Mouse (Mus musculus) spleen, postnatal 10 days (tissue): ENCODE results near the gene Bicral.
"Not testable (repeated sequence)": the region's sequence is repeated elsewhere in the genome, so short reads cannot be mapped to it uniquely, and the experiment has no call there.

Source experiments
- DNase-seq, 2 experiments: peaks; one replicate each; pipeline ENCODE4 v3.0.0; 2021 to 2022; ENCODE audit warnings: low spot score in 2 of 2

The Bicral gene

GRCm38 (mm10) chr17:46799680-46800079 is 58.6 kb downstream of the Bicral start:
- no peak for DNase-seq

- DNase-seq = no peak
Measured at GRCm38 (mm10) chr17:46797386-46797785, 60.9 kb downstream of the Bicral start.

- no peak for DNase-seq
Measured at GRCm38 (mm10) chr17:46796743-46797142, 61.5 kb downstream of the Bicral start.

GRCm38 (mm10) chr17:46792963-46793362 is 65.3 kb downstream of the Bicral start:
- no peak for DNase-seq

- not testable (repeated sequence) for DNase-seq
Measured at GRCm38 (mm10) chr17:46787974-46788373, 70.3 kb downstream of the Bicral start.

GRCm38 (mm10) chr17:46786952-46787351 is 71.3 kb downstream of the Bicral start:
- no peak for DNase-seq

- no peak for DNase-seq
Measured at GRCm38 (mm10) chr17:46783222-46783565, 75.1 kb downstream of the Bicral start.

- peak; percentile 94 to 95 for DNase-seq
Measured at GRCm38 (mm10) chr17:46782341-46783221, 75.7 kb downstream of the Bicral start, which contains the start of gene Rpl7l1. Rpl7l1 (minus strand) TSS chr17:46782672.

GRCm38 (mm10) chr17:46781876-46782275 is 76.4 kb downstream of the Bicral start:
- DNase-seq = no peak

- no peak for DNase-seq
Measured at GRCm38 (mm10) chr17:46776087-46776486, 82.2 kb downstream of the Bicral start.

GRCm38 (mm10) chr17:46775070-46775469 is 83.2 kb downstream of the Bicral start:
- DNase-seq = no peak

GRCm38 (mm10) chr17:46774131-46774472 is 84.2 kb downstream of the Bicral start:
- DNase-seq = no peak

GRCm38 (mm10) chr17:46773278-46774130 is 84.8 kb downstream of the Bicral start:
- no peak for DNase-seq

GRCm38 (mm10) chr17:46772404-46773277 is 85.6 kb downstream of the Bicral start, which contains the start of gene 2310039H08Rik:
2310039H08Rik (plus strand) TSS chr17:46772635.
- peak; percentile 73 to 81 for DNase-seq

GRCm38 (mm10) chr17:46772038-46772403 is 86.3 kb downstream of the Bicral start:
- DNase-seq = no peak

GRCm38 (mm10) chr17:46771616-46772015 is 86.7 kb downstream of the Bicral start:
- DNase-seq = no peak

GRCm38 (mm10) chr17:46771025-46771424 is 87.3 kb downstream of the Bicral start:
- DNase-seq = no peak

GRCm38 (mm10) chr17:46770546-46770945 is 87.7 kb downstream of the Bicral start:
- DNase-seq = no peak

GRCm38 (mm10) chr17:46767868-46768267 is 90.4 kb downstream of the Bicral start:
- DNase-seq = no peak

GRCm38 (mm10) chr17:46764916-46765315 is 93.4 kb downstream of the Bicral start:
- not testable (repeated sequence) for DNase-seq

GRCm38 (mm10) chr17:46763544-46763943 is 94.7 kb downstream of the Bicral start, which contains the start of gene Ptcra:
Ptcra (minus strand) TSS chr17:46763712.
- DNase-seq = no peak

- DNase-seq = no peak
Measured at GRCm38 (mm10) chr17:46758753-46759152, 99.5 kb downstream of the Bicral start.
